Mouse (Mus musculus) kidney, postnatal 0 days (tissue): Measurements from ENCODE around the gene Cog5. TPM values are rescaled to one million over a fixed set of nuclear protein-coding genes. Genes with fewer than 3 reads are reported as not detected.

Experiments used
- ATAC-seq: fragments of 200-750 bp; cut with Nextera tagmentation; replicated peaks from 2 replicates; pipeline ENCODE4 v1.8.0; 2017; ENCODE audit warnings: low read depth, moderate number of reproducible peaks, moderate TSS enrichment, moderate library complexity; ENCODE audit not compliant: low FRiP score
- DNase-seq: peaks from one replicate; pipeline ENCODE4 v3.0.0-alpha.2; 2016; ENCODE audit warnings: low spot score
- H3K27ac ChIP-seq: fragments of 300-500 bp; sonication (generic); 2 replicates; pipeline ENCODE4 v1.5.1; 2014; ENCODE audit warnings: mild to moderate bottlenecking
- H3K27me3 ChIP-seq: fragments of 300-500 bp; sonication (generic); 2 replicates; pipeline ENCODE4 v1.6.1; 2014; ENCODE audit warnings: low read length, mixed read lengths; ENCODE audit not compliant: insufficient read depth
- H3K36me3 ChIP-seq: fragments of 300-500 bp; sonication (generic); 2 replicates; pipeline ENCODE4 v1.6.1; 2014; ENCODE audit warnings: low read length, mixed read lengths; ENCODE audit not compliant: insufficient read depth
- H3K4me1 ChIP-seq: fragments of 300-500 bp; sonication (generic); replicated peaks from 2 replicates; pipeline ENCODE4 v1.6.1; 2014; ENCODE audit warnings: antibody characterized with exemption, low read length, mixed read lengths; ENCODE audit not compliant: insufficient read depth
- H3K4me2 ChIP-seq: fragments of 300-500 bp; sonication (generic); 2 replicates; pipeline ENCODE4 v1.6.1; 2014; ENCODE audit warnings: mild to moderate bottlenecking, low read length, moderate library complexity, mixed read lengths
- H3K4me3 ChIP-seq: fragments of 300-500 bp; sonication (generic); replicated peaks from 2 replicates; pipeline ENCODE4 v1.5.1; 2014; ENCODE audit warnings: low read depth, low read length
- H3K9ac ChIP-seq: fragments of 300-500 bp; sonication (generic); 2 replicates; pipeline ENCODE4 v1.6.1; 2014; ENCODE audit warnings: low read depth, low read length
- H3K9me3 ChIP-seq: fragments of 300-500 bp; sonication (generic); replicated peaks from 2 replicates; pipeline ENCODE4 v1.6.1; 2016; ENCODE audit warnings: low read length, inconsistent platforms, mixed read lengths
- CTCF ChIP-seq: IDR thresholded peaks from 2 replicates; pipeline ENCODE4 v1.5.1; 2016; ENCODE audit warnings: antibody characterized with exemption, low read depth, mild to moderate bottlenecking, moderate library complexity
- WGBS: fragments of 180-500 bp; shearing (Covaris S2); extraction: QIAGEN DNeasy Blood & Tissue Kit; methylation state at CpG from one replicate; pipeline ENCODE4 v1.1.7; 2014; 5-methylcytosine and 5-hydroxymethylcytosine counted together
- polyA plus RNA-seq: library from polyadenylated mRNA; unstranded; fragments of >200 nt; fragmentation: Nextera tagmentation; extraction: Ambion mirVana; gene quantifications from 2 replicates; pipeline ENCODE4 v1.2.1, GENCODE M21; 2015

The Cog5 gene
- polyA plus RNA-seq, 1 experiment from 2014 or later: 22.9 TPM

DNA sequence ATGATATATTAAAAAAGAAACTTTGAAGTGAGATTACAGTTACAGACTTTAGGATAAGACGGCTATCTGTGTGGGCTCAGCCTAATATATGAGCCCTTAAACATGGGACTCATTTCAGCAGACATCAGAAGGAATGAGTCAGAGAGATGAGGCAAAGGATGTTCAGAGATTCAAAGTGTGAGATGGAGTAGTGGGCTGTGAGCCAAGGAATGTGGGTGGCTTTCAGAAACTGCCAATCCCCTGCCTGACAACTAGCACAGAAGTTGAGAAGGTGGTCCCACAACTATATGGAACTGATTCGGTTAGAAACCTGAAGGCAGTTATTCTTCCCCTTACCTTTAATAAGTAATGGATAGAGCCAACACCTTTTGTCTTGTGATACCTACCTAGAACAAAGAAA is 79.9 kb downstream of the Cog5 start:
- Histone ChIP-seq H3K4me1 (no peaks in the 10 kb centered on the region), H3K4me2 (no peak overlapping the region), H3K36me3 (no peaks in the 10 kb centered on the region), H3K9me3 (no peaks in the 10 kb centered on the region), H3K4me3 (no peak overlapping the region), H3K27ac (no peak overlapping the region), H3K27me3 (no peaks in the 10 kb centered on the region), H3K9ac (no peak overlapping the region)
- 84% methylated on average over 2 of the region's 2 CpGs for WGBS
- no peak for TF ChIP-seq CTCF
- ATAC-seq: no peak
- DNase-seq: no peak

DNA sequence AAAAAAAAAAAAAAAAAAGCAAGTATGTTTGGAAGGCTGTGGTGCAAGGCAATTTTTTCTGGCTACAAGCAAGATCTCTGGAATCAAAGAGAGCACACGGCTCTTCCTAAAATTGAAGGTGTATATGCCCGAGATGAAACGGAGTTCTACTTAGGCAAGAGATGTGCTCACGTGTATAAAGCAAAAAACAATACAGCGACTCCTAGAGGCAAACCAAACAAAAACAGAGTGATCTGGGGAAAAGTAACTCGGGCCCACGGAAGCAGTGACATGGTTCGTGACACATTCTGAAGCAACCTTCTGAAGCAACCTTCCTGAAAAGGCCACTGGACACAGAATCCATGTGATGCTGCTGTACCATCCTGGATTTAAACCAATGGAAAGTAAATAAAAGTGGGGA is 92.6 kb downstream of the Cog5 start:
- no peak for ATAC-seq
- Histone ChIP-seq H3K9ac (no peak overlapping the region), H3K4me1 (no peaks in the 10 kb centered on the region), H3K36me3 (no peaks in the 10 kb centered on the region), H3K4me3 (no peak overlapping the region), H3K27me3 (no peaks in the 10 kb centered on the region), H3K4me2 (no peak overlapping the region), H3K9me3 (0 out of 2 replicates have a peak, but pooled peaks cover 3% of the 10 kb centered on the region), H3K27ac (no peak overlapping the region)
- TF ChIP-seq CTCF: no peak
- DNase-seq: no peak
- WGBS: 87% methylated on average over 8 of the region's 8 CpGs

GRCm38 (mm10) chr12:31749846-31750245 is 95.2 kb downstream of the Cog5 start:
- Histone ChIP-seq H3K9me3 (no peaks in the 10 kb centered on the region), H3K27me3 (no peaks in the 10 kb centered on the region), H3K4me3 (no peak overlapping the region), H3K4me2 (no peak overlapping the region), H3K4me1 (no peaks in the 10 kb centered on the region), H3K9ac (no peak overlapping the region), H3K36me3 (no peaks in the 10 kb centered on the region), H3K27ac (no peak overlapping the region)
- no peak for TF ChIP-seq CTCF
- WGBS: 97% methylated on average over 4 of the region's 4 CpGs
- DNase-seq (no peak), ATAC-seq (no peak)

DNA sequence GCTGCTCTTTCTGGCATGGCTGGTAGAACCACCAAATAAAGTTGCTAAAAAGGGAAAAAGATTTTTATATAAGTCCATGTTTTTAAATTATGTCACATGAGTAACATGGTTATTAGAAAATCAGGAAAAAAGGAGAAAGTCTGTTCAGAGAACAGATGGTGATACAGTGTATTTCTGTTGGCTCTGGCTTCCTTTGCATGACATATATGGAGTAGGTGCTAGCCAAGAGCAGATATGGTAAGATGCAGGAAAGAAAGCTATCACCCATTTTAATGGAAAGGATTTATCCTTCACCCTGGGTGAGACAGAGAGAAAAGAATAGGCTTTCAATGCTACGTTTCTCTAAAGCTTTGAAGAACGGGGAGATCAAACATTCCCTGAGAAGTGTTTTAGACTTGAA is 99.8 kb downstream of the Cog5 start:
- Histone ChIP-seq H3K4me2 (no peak overlapping the region), H3K9ac (no peak overlapping the region), H3K9me3 (no peaks in the 10 kb centered on the region), H3K27me3 (no peaks in the 10 kb centered on the region), H3K4me3 (no peak overlapping the region), H3K36me3 (no peaks in the 10 kb centered on the region), H3K4me1 (no peaks in the 10 kb centered on the region), H3K27ac (no peak overlapping the region)
- ATAC-seq: no peak
- no peak for TF ChIP-seq CTCF
- no peak for DNase-seq
- 70% methylated on average over 2 of the region's 2 CpGs for WGBS

- H3K4me2 ChIP-seq: no peak overlapping the region
- WGBS: 41% methylated on average over 2 of the region's 2 CpGs
- no peaks in the 10 kb centered on the region for H3K27me3 ChIP-seq
- ATAC-seq: no peak
- no peaks in the 10 kb centered on the region for H3K9me3 ChIP-seq
- H3K4me3 ChIP-seq: no peak overlapping the region
- no peaks in the 10 kb centered on the region for H3K36me3 ChIP-seq
- no peak overlapping the region for H3K9ac ChIP-seq
- TF ChIP-seq CTCF: no peak
- DNase-seq: peak; percentile 12
- H3K4me1 ChIP-seq: no peaks in the 10 kb centered on the region
- no peak overlapping the region for H3K27ac ChIP-seq
Observed at GRCm38 (mm10) chr12:31755885-31756755, 101.5 kb downstream of the Cog5 start.

GRCm38 (mm10) chr12:31773612-31774011 is 118.9 kb downstream of the Cog5 start:
- Histone ChIP-seq H3K9me3 (no peaks in the 10 kb centered on the region), H3K4me1 (no peaks in the 10 kb centered on the region), H3K36me3 (no peaks in the 10 kb centered on the region), H3K9ac (no peak overlapping the region), H3K4me2 (no peak overlapping the region), H3K4me3 (no peak overlapping the region), H3K27me3 (no peaks in the 10 kb centered on the region), H3K27ac (no peak overlapping the region)
- ATAC-seq (no peak), DNase-seq (no peak)
- TF ChIP-seq CTCF: no peak
- 64% methylated on average over 3 of the region's 3 CpGs for WGBS
